Mouse (Mus musculus): ENCODE measurements around the gene Gm10639. TPM values are rescaled to one million over a fixed set of nuclear protein-coding genes. Genes with fewer than 3 reads are reported as not detected.

The Gm10639 gene
- polyA plus RNA-seq, 1 experiment from 2014 or later: not detected

GRCm38 (mm10) chr9:78351504-78352220 lies 61.9 kb downstream of the Gm10639 start:
- no peak overlapping the region for H3K27ac ChIP-seq (replicated peaks; ENCODE audit: low read depth, low read length)
- WGBS: 84% methylated on average over 6 of the region's 6 CpGs
- no peak overlapping the region for H3K9ac ChIP-seq (ENCODE audit: low read length)
- ATAC-seq (ENCODE audit: insufficient number of reproducible peaks, low FRiP score, low TSS enrichment, low read depth) (no peak), DNase-seq (ENCODE audit: low spot score) (no peak)
- no peaks in the 10 kb centered on the region for H3K9me3 ChIP-seq (ENCODE audit: control insufficient read depth, low read length)
- H3K36me3 ChIP-seq (ENCODE audit: control insufficient read depth, insufficient read depth, low read length): no peaks in the 10 kb centered on the region
- no peaks in the 10 kb centered on the region for H3K4me1 ChIP-seq (ENCODE audit: control insufficient read depth, insufficient read depth, low read length)
- no peak overlapping the region for H3K4me2 ChIP-seq (ENCODE audit: low read depth, severe bottlenecking)
- no peak overlapping the region for H3K4me3 ChIP-seq (ENCODE audit: low read depth, low read length)
- H3K27me3 ChIP-seq (ENCODE audit: control insufficient read depth, insufficient read depth, low read length): no peaks in the 10 kb centered on the region

Other genes with a start within 250 kb of the Gm10639 start
- gene Gcm1, start 238.0 kb upstream of the Gm10639 start, polyA plus RNA-seq (2014; fragmentation: Nextera tagmentation; extraction: Ambion mirVana): 0.09 and 0.25 TPM in 2 replicates
- 31.9 and 33.2 TPM in 2 replicates for gene Fbxo9, start 180.9 kb upstream of the Gm10639 start, polyA plus RNA-seq (2014; fragmentation: Nextera tagmentation; extraction: Ambion mirVana)
- 42.7 and 47.5 TPM in 2 replicates for gene Ick, start 180.7 kb upstream of the Gm10639 start, polyA plus RNA-seq (2014; fragmentation: Nextera tagmentation; extraction: Ambion mirVana)
- gene Gsta4, start 107.1 kb upstream of the Gm10639 start, polyA plus RNA-seq (2014; fragmentation: Nextera tagmentation; extraction: Ambion mirVana): 144 and 157 TPM in 2 replicates
- gene Gsta1, start 59.3 kb upstream of the Gm10639 start, polyA plus RNA-seq (2014; fragmentation: Nextera tagmentation; extraction: Ambion mirVana): not detected in 2 replicates
- not detected in 2 replicates for gene Gm3776, start 32.8 kb upstream of the Gm10639 start, polyA plus RNA-seq (2014; fragmentation: Nextera tagmentation; extraction: Ambion mirVana)
- gene Omt2a, start 24.9 kb downstream of the Gm10639 start, polyA plus RNA-seq (2014; fragmentation: Nextera tagmentation; extraction: Ambion mirVana): not detected in 2 replicates
- gene Omt2b, start 37.7 kb downstream of the Gm10639 start, polyA plus RNA-seq (2014; fragmentation: Nextera tagmentation; extraction: Ambion mirVana): not detected in 2 replicates
- gene Gsta2, start 65.9 kb downstream of the Gm10639 start, polyA plus RNA-seq (2014; fragmentation: Nextera tagmentation; extraction: Ambion mirVana): not detected in 2 replicates
- 0.33 TPM in 1 of 2 replicates, not detected in the other for gene Dppa5a, start 78.3 kb downstream of the Gm10639 start, polyA plus RNA-seq (2014; fragmentation: Nextera tagmentation; extraction: Ambion mirVana)
- gene Ooep, start 88.8 kb downstream of the Gm10639 start, polyA plus RNA-seq (2014; fragmentation: Nextera tagmentation; extraction: Ambion mirVana): 1.5 and 1.6 TPM in 2 replicates
- 0.17 and 0.47 TPM in 2 replicates for gene Ddx43, start 105.9 kb downstream of the Gm10639 start, polyA plus RNA-seq (2014; fragmentation: Nextera tagmentation; extraction: Ambion mirVana)
- gene Cgas, start 153.3 kb downstream of the Gm10639 start, polyA plus RNA-seq (2014; fragmentation: Nextera tagmentation; extraction: Ambion mirVana): 0.92 and 1.3 TPM in 2 replicates
- gene Mto1, start 158.3 kb downstream of the Gm10639 start, polyA plus RNA-seq (2014; fragmentation: Nextera tagmentation; extraction: Ambion mirVana): 22.1 and 22.6 TPM in 2 replicates
- gene Gm17324, start 158.9 kb downstream of the Gm10639 start, polyA plus RNA-seq (2014; fragmentation: Nextera tagmentation; extraction: Ambion mirVana): 0.36 and 0.54 TPM in 2 replicates
- 5,036 and 5,240 TPM in 2 replicates for gene Eef1a1, start 199.2 kb downstream of the Gm10639 start, polyA plus RNA-seq (2014; fragmentation: Nextera tagmentation; extraction: Ambion mirVana)